Mouse (Mus musculus) retina, postnatal 1 day (tissue): Measurements from ENCODE around the gene Cd82.
A peak's percentile ranks its signal among the peaks of the same experiment; 100 is the strongest.

Source experiments
- DNase-seq: peaks from one replicate; pipeline ENCODE4 v3.0.0-alpha.2; 2012

Gene Cd82

DNA sequence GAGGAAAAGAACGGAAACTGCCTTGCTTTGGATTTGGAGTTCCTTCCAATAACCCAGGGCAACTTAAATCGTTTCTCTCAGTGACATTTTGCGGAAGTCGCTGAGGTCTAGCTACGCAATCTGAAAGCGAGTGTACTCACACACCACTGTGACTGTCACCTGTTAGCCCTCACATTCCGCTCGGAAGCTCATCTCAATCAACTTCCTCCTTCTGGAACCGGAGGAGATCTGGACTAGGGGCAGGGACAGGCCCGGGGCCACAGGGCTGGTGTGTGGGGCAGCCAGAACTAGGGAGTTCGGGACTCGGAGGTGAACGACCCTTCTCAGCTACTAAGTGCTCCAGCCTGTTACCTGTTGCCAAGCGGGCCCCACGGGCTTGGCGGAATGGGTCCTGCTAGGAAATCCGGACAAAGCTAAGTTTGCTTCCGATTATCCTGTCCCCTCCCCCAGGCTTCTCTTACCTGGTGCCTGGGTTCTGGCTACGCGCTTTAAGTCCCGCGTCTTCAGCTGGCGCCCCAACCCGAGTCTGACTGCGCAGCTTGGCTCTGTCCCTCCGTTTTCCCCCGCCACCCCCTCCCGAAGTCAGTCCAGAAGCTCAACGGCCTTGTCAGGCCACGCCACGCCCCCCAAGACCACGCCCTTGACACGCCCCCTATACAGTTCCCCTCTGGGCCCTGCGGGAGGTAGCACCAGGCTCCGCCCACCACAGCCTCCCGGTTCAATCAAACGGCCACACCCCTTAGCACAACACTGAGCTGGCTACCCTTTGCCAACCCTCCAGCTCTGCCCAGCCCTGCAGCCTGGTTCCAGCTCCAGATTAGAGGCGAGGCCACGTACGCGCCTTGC is 848 bp downstream of the Cd82 start:
- DNase-seq: peak; percentile 96

DNA sequence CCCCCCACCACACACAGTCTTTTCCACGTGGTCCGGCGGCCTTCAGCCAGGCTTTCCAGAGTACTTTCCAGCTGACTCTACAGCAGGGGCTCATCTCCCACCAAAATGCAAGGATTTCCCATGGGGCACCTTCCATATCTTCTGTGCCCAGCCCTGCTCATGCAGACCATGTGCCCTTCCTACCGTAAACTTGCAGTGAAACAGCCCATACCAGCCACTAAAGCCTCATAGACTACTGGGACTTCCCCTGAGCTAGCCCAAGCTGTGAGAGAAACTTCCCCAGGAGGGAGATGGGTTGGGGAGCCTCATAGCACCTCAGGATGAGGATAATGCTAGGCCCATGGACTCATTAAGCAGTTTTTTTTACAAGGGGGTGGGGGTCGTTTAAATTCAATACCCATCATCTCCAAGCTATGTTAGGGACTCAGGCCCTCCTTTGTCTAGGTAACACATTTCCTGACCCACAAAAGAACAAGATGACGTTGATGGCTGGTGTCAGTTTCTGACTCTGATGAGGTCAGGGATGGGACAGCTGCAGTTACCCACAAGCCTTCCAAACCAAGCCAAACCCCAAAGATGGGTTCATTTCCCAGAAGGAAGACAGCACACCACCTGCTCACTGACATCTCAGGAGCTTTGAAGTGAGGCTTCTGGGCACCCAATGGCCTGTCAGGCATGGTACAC is 2.0 kb downstream of the Cd82 start:
- DNase-seq: no peak

DNA sequence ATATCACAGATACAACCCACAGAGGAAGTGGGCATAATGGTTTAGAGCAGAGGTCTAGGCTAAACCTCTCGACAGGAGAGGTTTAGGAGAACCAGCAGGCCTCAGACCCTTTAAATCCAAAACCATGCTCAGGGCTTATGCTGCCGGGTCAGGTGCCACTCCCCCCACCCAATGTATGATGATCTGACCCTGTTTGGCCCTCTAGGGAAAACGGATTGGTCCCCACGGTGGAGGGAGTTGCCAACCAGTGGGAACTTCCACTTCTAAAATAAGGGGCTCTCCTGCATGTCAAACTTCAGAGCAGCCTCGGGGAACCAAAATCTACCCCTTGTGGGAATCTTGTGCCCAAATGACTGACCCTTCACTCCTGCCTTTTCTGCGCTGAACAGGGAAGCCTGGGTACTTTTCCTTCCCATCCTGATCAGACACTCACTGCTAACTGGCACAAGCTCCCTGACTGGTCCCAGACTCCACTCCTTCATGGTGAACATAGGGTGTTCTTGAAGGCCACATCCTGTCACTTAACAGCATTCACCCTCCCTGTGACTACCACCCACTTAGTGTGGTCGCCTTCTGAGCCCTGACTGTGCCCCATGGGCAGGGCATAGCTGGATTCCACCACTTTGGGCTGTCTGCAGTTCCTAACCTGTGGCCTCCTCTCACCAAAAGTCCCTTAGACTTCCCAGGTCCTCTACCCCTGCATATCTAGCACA is 3.6 kb downstream of the Cd82 start:
- DNase-seq: no peak

DNA sequence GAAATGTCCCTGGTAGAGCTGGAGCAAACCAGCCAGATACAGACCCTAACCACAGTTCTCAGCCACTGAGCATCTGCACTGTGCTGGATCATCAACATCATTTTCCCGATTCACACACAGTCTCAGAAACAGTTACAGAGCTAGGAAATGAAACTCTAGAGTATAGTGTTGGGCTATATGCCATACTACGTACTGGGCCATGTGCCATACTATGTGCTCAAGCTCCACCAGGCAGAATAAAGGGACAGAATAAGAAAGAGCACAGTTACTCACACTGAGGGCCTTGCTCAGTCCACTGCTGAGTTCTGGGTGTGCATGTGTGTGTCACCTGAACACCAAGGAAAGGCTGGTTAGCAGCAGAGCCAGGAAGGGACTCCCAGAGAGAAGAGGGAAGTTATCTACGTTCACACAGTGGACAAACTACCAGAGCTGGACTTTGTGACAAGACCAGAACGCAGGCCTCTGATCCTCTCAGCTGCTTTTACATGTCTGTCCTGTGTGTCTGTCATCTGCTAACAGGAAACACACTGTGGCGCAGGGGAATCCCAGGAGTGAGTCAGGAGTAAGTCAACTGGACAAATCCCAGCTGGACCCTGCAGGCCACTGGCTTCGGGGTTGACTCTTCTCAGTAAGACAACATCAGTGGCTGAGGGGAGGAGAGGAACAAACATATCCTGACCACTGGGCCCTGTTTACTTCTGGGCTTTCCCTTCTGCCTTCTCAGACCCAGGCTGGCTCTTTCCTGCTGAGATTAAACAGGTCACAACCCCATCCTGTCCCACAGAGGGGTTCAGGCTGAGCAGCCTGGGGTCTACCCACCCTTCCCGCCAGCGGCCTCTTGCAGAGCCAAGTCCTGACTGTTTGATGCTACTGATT is 4.4 kb downstream of the Cd82 start:
- DNase-seq: no peak

DNA sequence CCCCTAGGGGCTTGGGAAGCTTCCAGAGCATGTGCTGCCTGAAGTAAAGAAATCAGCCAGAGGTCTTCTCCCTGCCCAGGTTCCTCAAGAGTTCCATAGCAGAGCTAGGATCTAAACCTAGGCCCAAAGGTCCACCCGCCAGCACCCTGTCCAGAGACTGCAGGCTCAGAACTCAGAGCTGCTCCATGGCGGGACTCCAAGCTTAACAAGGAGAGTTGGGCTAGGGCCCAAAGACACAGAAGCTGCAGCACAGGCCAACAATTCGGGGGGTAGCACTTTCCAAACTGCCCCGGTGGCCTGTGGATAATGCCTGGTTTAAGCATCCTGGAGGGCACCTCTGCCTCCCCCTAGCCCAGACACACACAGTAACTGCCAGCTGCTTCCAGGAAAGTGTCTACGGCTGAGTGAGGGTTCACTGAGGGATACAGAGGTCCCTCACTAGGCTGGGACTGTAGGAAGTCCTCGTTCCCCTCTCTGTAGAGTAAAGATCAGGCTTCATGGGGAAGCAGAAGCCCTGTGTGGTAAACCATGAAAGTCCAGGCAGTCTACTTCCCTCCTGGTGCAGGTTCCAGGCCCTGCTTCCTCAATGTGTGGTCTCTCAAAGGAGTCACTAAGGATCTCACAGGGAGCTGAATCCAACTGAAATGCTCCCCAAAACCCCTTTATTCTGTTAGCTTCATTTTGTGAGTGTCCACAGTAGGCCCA is 5.4 kb downstream of the Cd82 start:
- no peak for DNase-seq

DNA sequence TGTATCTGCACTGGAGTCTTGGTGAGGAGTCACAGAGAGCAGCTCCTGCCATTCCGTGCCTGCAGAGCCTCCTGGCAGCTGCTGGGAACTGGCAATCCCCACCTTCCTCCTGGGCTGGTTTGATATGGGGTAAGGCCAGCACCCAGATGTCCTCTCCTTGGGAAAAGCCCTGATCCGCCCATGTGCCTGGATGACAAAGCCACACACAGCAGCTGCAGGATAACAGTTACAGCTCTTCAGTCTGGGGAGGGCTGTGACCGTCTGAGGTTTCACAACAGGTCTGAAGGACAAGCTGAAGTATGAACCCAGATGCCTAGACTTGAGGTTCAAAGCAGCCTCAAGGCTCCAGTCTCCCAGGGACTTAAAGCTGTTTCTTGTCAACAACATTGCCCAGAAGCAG is 6.8 kb downstream of the Cd82 start:
- no peak for DNase-seq

DNA sequence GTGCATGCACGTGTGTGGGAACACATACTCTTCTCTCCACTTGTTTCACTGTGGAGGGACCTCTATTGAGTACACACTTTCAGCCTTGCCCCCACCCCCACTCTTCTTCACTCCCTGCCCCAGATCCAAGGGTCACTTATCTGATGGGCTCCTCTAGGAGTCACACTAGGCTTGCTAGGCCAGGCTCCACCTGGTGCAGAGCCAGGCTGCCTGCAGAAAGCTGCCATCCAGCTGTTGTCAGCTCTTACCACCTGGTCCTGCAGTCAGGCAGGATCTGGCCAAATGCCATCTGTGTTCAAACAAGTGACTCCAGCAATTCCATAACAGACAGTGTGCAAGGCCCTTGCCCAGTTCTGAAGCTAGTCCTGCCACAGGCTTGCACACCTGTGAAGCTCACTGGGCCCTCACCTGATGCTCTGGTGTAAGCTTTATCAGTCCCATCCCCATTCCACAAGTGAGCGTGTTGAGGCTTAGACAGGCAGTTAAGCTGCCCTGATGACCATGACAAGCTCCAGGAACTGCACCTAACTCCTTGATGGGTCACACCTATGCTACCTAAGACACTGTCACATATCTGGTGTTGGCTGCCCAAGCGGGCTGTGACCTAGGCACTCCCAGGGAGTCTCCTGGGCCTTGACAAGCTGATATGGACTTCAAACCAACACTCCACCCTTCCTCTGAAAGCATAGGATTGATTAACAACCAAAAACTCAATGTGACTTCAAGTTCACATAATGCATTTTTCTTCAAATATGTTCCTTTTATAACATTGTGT is 7.9 kb downstream of the Cd82 start:
- no peak for DNase-seq

DNA sequence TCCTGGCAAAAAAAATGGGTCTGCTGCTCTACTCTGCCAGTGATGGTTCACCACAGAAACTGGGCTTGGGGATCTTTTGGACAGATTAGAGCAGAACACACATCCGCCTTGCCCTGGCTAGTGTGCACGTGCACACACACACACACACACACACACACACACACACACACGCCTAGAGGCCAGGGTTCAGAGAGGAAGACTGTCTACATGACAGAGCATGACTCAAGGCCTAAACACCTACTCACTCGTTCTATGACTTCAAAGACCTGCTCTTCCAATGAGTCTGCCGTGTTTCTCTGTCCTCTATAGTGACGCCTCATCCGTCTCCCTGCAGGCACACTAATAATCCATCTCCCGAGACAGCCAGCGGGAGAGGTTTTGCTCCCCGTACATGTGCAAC is 8.6 kb downstream of the Cd82 start:
- DNase-seq: no peak

DNA sequence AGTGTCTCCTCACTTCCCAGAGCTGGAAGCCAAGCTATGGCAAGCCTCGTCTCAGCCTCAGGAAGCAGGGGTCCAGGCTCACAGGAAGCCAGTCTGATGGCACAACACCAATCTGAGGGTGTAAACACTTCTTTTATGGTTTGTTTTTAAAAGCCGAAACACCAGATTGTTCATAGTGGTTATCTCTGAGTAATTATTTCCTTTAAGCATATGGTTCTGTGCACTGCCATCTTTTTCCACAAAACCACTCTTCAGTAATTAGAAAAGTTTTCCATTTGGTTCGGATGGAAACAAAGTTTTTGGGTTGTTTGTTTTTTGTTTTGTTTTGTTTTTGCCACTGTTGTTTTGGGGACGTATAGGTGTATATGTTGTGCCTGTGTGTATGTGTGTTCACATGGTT is 9.9 kb downstream of the Cd82 start:
- DNase-seq: no peak

DNA sequence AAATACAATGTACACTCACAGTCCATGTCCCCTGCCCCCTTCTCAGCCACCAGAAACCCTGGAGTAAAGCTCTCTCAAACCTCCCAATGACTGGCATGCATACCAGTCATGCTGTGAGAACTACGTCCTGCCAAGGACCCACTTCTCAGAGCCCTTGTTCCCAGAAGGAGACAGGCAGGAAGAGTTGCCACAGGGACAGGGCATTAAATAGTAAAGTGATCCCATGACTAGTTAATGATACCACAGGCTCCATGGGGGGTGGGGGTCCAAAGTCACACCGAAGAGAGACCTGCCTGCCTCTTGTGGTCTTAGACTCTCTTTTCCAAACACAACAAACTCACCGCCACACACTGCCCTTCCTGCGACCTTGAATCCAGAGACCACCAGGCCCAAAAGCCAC is 10.4 kb downstream of the Cd82 start:
- DNase-seq: no peak

DNA sequence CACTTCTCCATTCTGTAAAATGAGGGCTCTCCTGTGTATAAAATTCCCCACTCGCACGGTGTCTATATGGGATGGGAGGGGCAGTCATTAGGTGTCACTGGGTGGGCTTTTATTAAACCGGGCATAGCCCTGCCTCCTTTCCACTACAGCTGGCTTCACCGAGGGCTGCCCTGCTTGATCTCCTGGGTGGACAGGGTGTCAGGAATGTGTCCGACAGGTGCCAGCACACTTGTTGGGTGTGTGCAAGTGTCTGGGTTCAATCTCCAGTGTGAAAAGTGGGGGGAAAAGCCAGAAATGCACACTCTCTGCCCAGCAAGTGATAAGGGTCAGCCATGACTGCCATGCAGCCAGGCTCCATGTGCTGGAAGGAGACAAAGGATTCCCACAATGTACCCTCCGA is 10.9 kb downstream of the Cd82 start:
- no peak for DNase-seq

DNA sequence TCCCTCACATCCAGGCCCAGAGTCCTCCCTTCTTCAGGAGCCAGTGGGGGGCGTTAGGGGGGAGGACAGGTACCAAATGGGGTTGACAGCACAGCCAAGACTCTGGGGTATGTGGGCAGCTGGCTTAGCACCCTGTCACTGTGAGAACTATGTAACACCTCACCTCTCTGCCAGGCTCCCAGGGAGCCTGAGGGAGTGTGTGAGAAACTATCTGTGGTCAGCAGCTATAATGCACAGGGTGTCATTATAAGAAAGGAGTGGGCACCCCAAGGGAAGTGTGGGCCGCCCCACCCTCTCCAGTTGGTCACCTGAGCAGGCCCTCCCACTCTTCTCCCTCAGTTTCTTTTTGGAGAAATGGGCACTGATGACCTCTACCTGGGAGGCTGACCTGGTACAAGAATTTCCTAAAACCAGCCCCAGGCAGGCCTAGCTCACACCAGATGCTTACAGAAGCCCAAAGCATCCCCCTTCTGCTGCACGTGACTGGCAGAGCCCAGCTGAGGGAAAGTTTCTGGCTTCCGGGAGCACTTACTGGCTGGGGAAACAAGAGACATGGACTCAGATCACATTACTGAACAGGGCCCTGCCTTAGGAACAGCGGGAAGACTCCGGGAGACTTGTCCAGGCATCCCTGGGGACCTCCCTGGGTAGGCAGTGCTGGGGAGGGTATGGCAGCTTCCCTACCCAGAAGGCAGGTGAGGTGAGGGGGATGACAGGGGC is 11.6 kb downstream of the Cd82 start:
- no peak for DNase-seq

DNA sequence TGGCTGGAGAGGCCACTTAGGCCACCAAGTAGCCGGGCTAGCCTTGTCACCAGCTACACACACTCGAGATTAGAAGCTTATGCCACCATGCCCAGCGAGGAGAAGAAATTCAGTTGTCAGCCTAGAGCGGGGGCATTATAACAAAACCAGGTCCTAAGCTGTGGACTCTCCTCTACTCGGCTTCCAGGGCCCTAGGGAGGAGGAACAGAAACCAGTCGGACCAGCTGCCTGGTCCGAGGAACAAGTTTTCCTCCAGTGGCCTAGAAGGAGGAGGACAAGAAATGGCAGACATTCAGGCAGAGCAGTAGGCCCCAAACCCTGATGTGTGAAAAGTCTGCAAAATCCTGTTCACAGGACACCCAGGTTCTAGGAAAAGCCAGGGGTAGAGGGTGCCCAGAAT is 12.2 kb downstream of the Cd82 start:
- no peak for DNase-seq

DNA sequence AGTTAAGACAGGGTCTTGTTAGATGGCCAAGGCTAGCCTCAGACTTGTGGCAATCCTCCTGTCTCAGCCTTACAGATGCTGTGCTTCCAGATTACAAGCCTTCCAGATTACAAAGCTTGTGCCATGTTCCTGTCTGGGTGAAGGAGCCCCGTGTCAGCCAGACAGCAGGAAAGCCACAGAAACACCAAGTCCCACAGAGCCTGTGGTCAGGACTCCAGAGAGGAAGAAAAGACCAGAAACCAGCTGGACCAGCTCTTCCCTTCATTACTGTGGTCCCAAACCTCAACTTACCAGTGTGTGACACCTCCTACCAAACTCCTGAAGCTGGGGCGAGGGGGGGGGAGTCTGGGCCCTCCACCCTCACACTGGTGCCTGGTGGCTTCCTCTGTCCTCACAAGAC is 13.3 kb downstream of the Cd82 start:
- no peak for DNase-seq

DNA sequence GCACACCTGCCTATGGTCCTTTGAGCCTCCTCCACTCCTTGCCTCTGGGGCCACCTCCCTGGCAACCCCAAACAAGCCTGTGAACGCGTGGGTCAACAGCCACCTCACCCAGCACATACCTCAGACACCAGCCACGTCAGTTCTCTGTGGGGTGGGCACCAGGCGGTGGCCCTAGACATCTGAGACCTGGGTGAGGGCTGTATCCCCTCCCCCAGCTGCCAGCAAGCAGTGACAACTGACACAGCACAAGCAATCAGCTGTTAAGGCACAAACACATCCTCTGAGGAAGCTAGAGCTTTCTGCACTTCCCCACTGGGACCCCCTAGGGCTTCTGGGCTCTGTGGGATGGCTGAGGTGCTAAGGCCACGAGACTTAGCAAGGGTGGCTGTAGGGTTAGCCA is 14.2 kb downstream of the Cd82 start:
- DNase-seq: no peak

DNA sequence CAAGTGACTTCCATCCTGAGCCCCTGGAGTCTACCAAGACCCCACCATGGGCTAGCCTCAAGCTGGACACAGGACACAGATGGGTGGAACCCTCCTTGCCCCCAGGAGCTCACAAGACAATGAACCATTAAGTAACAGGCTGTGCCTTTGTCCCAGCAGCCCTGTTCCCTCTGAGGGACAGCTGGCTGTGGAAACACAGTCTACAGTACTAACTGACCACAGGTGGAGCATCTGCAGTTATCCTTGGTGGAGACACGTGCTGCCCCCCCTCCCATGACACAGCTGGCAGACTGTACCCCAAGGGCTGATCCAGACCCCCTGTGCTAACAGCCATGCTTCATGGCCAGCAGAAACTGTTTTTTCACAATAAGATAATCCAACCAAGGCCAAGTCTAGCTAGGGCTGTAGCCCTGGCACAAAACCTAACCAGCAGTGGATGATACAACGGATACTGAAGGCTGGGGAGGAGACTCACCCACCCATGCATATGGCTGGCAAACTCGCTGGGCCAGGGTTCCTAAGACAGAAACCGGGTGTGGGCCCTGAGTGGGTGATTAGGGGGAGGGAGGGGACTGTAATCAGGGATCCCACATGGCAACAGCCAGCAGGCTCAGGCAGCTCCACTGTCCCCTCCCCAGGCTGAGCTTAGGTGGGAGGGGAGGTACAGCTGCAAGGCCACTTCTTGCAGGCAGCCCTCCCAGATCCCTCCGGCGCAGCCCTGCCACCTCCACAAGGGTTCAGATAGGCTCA is 15.3 kb downstream of the Cd82 start:
- peak; percentile 62 for DNase-seq

DNA sequence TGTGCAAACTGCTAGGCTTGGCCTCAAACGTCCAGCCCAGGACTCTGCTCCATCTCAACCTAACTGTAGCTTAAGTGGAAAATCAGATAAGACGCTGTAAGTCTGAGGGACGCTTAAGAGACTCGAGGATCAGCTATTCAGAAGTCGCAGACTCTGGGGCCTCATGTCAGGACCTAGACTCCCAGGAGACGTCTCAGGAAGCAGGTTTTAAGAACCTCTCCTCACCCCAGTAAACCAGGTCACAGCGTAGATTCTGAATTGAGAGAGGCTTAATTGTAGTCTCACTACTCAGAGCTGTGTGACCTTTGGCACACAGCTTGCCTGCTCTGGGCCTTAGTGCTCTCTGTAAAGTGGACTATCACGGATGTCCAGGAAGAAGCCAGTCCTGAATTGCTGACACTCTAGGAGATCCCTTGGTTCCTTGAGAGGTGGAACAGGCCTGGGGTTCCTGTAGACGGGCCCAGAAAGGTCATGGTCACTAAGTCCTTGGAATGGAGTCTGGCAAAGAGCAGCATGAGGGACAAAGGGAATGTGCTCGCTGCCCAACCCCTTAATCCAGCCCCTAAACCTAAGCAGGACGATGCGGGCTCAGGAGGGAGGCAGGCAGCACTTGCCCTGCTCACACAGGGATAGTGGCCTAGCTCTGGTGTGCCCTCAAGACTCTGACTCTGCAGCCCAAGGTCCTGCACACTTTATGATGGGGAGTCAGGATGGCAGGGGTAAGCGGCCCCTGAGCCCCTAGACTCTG is 16.2 kb downstream of the Cd82 start:
- DNase-seq: no peak

DNA sequence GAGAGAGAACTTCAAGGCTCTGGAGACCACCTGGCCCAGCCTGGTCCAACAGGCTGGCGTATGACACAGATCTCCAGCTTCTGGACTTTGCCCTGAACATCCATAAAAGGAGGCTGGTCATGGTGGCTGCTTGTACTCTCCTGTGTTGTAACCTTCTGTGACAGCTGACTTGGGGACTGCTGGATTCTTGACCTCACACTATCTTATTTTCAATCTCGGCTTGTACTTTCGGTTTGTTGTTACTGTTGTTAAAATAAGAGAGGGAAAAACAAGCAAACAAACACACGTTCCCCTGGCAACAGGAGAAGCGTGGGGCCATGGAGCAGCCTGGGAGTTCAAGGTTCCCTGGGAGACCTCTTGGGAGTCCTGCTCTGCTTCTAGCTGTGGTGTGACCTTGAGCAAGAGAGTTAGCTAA is 17.7 kb downstream of the Cd82 start:
- DNase-seq: no peak

DNA sequence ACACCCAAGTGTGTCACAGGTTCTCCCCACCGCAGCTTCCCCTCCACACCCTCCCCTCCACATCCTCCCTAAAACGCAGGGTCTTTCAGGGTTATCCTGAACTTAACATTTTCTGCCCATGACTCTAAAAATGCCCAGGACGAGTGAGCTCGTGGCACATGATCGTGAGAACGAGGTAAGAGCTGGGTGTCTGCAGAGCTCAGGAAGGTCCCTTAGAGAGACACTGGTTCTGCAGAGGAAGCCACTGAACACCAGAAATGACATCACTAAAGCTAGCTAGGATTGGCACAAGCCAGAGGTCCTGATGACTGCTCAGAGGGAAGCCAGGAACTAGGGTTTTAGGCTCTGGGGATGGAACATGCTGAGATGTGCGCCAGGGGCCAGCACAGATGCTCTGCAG is 18.7 kb downstream of the Cd82 start:
- DNase-seq: no peak
